In the genomic region with DNA sequence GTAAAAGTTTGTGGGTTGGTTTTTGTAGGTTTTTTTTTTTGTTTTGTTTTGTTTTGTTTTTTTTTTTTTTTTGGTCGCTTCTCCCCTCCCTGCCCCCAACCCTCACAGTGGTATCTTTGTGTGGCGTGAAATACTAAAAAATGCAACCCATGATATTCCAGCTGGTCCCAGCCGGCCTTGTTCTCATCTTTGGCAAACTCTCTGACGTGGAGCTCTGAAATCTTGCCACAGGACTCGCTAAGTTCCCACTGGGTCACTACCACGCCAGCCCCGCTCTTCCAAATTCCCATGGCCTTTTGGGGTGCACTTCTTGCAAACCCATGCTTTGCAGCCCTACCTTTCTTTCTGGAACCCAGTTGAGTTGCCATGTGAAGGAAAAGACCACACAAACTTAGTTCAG, we compare ENCODE assay signal across 19 mouse cellular contexts. TPM values are rescaled to one million over a fixed set of nuclear protein-coding genes. Genes with fewer than 3 reads are reported as not detected.
DNase-seq lines count a peak whose midpoint lies in the region; ATAC-seq and TF ChIP-seq lines count a peak whose summit lies in the region.
"Had no signal": no experiment of that assay in that cellular context is flagged by ENCODE, and none has a peak within 500 bp of the region (broad histone marks: within the 10 kb centered on the region; RNA-seq: fewer than 3 reads in every experiment).

No protein-coding gene starts in this region.

- TF ChIP-seq EP300 in heart, adult 2 months (IDR thresholded peaks at IDR 0.05; ENCODE audit: insufficient read depth, low read depth, low read length), result no peak

- no peak overlapping the region for H3K4me2 ChIP-seq in heart, embryonic 12.5 days
- H3K4me2 ChIP-seq: heart, embryonic 15.5 days; hindbrain, embryonic 14.5 days; intestine, embryonic 15.5 days had no signal

- intact Hi-C loops in heart, adult 2 months (cut with DNase I), result no loop called here
- intact Hi-C loops in heart, postnatal 10 days (cut with DNase I), result no loop called here
- intact Hi-C loops in left cerebral cortex, postnatal 14 days (cut with DNase I), result no loop called here

- no peak for TF ChIP-seq CTCF in heart, adult 2 months (IDR thresholded peaks at IDR 0.05)
- TF ChIP-seq CTCF in lung, adult 2 months (IDR thresholded peaks at IDR 0.05; ENCODE audit: insufficient read depth, low read length), result no peak

- 71% methylated on average over 7 of the region's 7 CpGs for WGBS in heart, adult 2 months
- 89% methylated on average over 7 of the region's 7 CpGs for WGBS in heart, embryonic 12.5 days
- WGBS in lung, adult 2 months, result 69% methylated on average over 7 of the region's 7 CpGs
- WGBS in limb, embryonic 10.5 days, result 93% methylated on average over 7 of the region's 7 CpGs

- no peaks in the 10 kb centered on the region for H3K27me3 ChIP-seq in heart, adult 2 months (ENCODE audit: control insufficient read depth, insufficient read depth, low read length)
- H3K27me3 ChIP-seq in heart, embryonic 12.5 days (replicated peaks), result no peaks in the 10 kb centered on the region
- H3K27me3 ChIP-seq in limb, embryonic 10.5 days (ENCODE audit: low read depth, poor library complexity, severe bottlenecking), result no peaks in the 10 kb centered on the region
- H3K27me3 ChIP-seq: heart, embryonic 15.5 days; intestine, embryonic 15.5 days had no signal

- no peak overlapping the region for H3K9ac ChIP-seq in heart, adult 2 months (ENCODE audit: low read depth, low read length)
- H3K9ac ChIP-seq in heart, embryonic 12.5 days, result no peak overlapping the region
- H3K9ac ChIP-seq: heart, embryonic 15.5 days; hindbrain, embryonic 14.5 days; intestine, embryonic 15.5 days had no signal

- H3K4me3 ChIP-seq in heart, adult 2 months, result no peak overlapping the region
- no peak overlapping the region for H3K4me3 ChIP-seq in heart, embryonic 12.5 days
- H3K4me3 ChIP-seq in lung, adult 2 months (replicated peaks; ENCODE audit: extremely low read depth, low read depth, low read length), result no peak overlapping the region
- no peak overlapping the region for H3K4me3 ChIP-seq in limb, embryonic 10.5 days
- H3K4me3 ChIP-seq: embryonic facial prominence, embryonic 10.5 days; heart, embryonic 15.5 days; intestine, embryonic 15.5 days had no signal

- TF ChIP-seq POLR2A in heart, adult 2 months (IDR thresholded peaks at IDR 0.05; ENCODE audit: insufficient read depth, low read depth, low read length), result no peak
- no peak for TF ChIP-seq POLR2A in lung, adult 2 months (IDR thresholded peaks at IDR 0.05; ENCODE audit: borderline replicate concordance, extremely low read depth, low read depth, low read length)

- peaks cover 4% of the 10 kb centered on the region for H3K4me1 ChIP-seq in heart, adult 2 months (ENCODE audit: control insufficient read depth, insufficient read depth, low read length)
- peaks cover 6% of the 10 kb centered on the region; the same call in 1 of the 2 replicates for H3K4me1 ChIP-seq in heart, embryonic 12.5 days (replicated peaks)
- H3K4me1 ChIP-seq in lung, adult 2 months (ENCODE audit: control insufficient read depth, insufficient read depth, low read length), result no peaks in the 10 kb centered on the region; the same call in 1 of the 2 replicates
- H3K4me1 ChIP-seq in limb, embryonic 10.5 days, result peaks cover 4% of the 10 kb centered on the region; the same call in 1 of the 2 replicates
- H3K4me1 ChIP-seq: heart, embryonic 15.5 days; intestine, embryonic 15.5 days had no signal

- DNase-seq in heart, adult 2 months, result peak; percentile 42 to 49
- peak; percentile 25 to 32 for DNase-seq in lung, adult 18-20 months
- no peak for DNase-seq in lung, adult 2 months
- DNase-seq in heart, postnatal 10 days, result peak; percentile 52 to 58
- DNase-seq in lung, postnatal 14 days, result peak; percentile 63
- no peak for DNase-seq in limb, embryonic 10.5 days (ENCODE audit: low spot score)
- no peak for DNase-seq in left cerebral cortex, postnatal 14 days (ENCODE audit: low spot score in 2 of 2)
- DNase-seq: adrenal gland, postnatal 10 days; B cell, adult 2 months; cerebellum, adult 18-20 months; cerebellum, postnatal 36 days; right cerebral cortex, adult 18-20 months had no signal

- peaks cover 4% of the 10 kb centered on the region for H3K79me2 ChIP-seq in heart, adult 2 months (replicated peaks; ENCODE audit: control insufficient read depth, insufficient read depth, low read length)

- no peaks in the 10 kb centered on the region for H3K9me3 ChIP-seq in heart, embryonic 12.5 days (replicated peaks)
- H3K9me3 ChIP-seq in limb, embryonic 10.5 days (replicated peaks), result no peaks in the 10 kb centered on the region
- H3K9me3 ChIP-seq: embryonic facial prominence, embryonic 10.5 days; heart, embryonic 15.5 days; intestine, embryonic 15.5 days had no signal

- no peak for ATAC-seq in heart, embryonic 12.5 days (ENCODE audit: insufficient number of reproducible peaks, low FRiP score)
- ATAC-seq: forebrain, embryonic 16.5 days; intestine, embryonic 15.5 days; midbrain, embryonic 16.5 days had no signal

- H3K36me3 ChIP-seq in heart, adult 2 months (ENCODE audit: control insufficient read depth, insufficient read depth, low read length), result peaks cover 2% of the 10 kb centered on the region
- H3K36me3 ChIP-seq in heart, embryonic 12.5 days, result peaks cover 65% of the 10 kb centered on the region
- H3K36me3 ChIP-seq in limb, embryonic 10.5 days, result peaks cover 85% of the 10 kb centered on the region

- no peak overlapping the region for H3K27ac ChIP-seq in heart, adult 2 months
- no peak overlapping the region for H3K27ac ChIP-seq in heart, embryonic 12.5 days (ENCODE audit: poor library complexity, severe bottlenecking)
- H3K27ac ChIP-seq in limb, embryonic 10.5 days, result no peak overlapping the region
- H3K27ac ChIP-seq: embryonic facial prominence, embryonic 10.5 days; heart, embryonic 15.5 days; hindbrain, embryonic 14.5 days; intestine, embryonic 15.5 days had no signal

RNA-seq across cellular contexts. Expression of a gene that starts 58.7 kb away (rescaled TPM):
- 100 to 1,000 TPM; 155 to 161 TPM for total RNA-seq in heart, adult 2 months (2021)
- polyA plus RNA-seq in heart, adult 2 months (2012; rRNA removed), result 133 and 139 TPM in 2 replicates
- polyA plus RNA-seq in heart, embryonic 12.5 days (2016; fragmentation: Nextera tagmentation; extraction: Ambion mirVana), result 82.4 and 83.2 TPM in 2 replicates
- polyA plus RNA-seq in lung, adult 2 months (2012; rRNA removed), result 107 and 108 TPM in 2 replicates
- total RNA-seq in heart, postnatal 10 days (2021), result 100 to 1,000 TPM; 173 to 177 TPM
- polyA plus RNA-seq in limb, embryonic 10.5 days (2016; fragmentation: Nextera tagmentation; extraction: Ambion mirVana), result 40.2 and 52.6 TPM in 2 replicates
- total RNA-seq in left cerebral cortex, postnatal 14 days (2021), result 100 to 1,000 TPM; 256 TPM

Comparison
In these comparisons a context has a peak if more than half of its experiments do, and no peak if none do; other contexts are left out.
1. DNase-seq: peak in heart, adult 2 months (2 of 2), lung, adult 18-20 months (2 of 2), heart, postnatal 10 days (2 of 2) and lung, postnatal 14 days (single experiment); none in lung, adult 2 months (single experiment), limb, embryonic 10.5 days (single experiment) and left cerebral cortex, postnatal 14 days (0 of 2).